Comparison of ENCODE assay signal across 8 mouse cellular contexts in the genomic region with DNA sequence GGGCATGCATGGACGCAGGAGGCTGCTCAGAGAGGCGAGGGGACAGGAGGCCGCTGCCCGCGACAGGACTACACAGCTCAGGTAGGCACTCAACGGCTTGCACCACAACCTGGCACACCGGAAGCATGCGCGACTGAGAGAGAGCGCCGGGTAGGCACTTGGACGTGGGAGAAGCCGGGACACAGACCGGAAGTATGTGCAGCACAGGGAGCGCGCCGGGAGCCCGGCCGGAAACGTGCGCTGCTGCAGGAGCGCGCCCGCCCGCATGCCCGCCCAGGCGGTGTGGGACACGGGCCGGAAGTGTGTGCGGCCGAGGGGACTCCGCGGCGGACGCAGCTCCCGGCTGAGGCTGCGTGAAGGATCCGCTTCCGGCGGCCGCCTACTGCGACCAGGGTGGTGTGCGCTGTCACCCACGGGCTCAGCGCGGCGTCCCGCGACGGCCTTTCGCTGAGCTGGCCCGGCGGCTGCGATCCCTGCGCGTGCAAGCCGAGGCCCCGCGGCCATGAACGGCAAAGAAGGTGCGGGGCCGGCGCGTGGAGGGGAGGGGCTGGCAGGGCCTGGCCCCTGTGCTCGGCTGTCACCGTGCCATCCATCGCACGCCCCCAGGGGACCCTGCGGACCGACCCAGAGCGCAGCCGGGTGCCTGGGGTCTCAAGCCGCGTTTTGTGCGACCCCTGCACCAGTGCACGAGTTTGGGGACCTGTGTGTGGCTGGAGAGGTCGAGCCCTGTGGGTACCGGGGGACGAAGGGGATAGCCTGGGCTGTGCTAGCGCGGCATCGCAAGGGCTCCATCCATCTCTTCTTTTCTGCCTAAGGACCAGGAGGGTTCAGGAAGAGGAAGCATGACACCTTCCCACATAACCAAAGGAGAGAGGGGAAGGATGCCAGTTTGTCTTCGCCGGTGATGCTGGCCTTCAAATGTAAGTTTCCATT. TPM values are rescaled to one million over a fixed set of nuclear protein-coding genes. Genes with fewer than 3 reads are reported as not detected.
DNase-seq lines count a peak whose midpoint lies in the region; ATAC-seq and TF ChIP-seq lines count a peak whose summit lies in the region.

A gene (plus strand): TSS at position 303 of the 933 bp plus-strand sequence.

- TF ChIP-seq CTCF in kidney, postnatal 0 days (IDR thresholded peaks at IDR 0.05; ENCODE audit: low read depth) = no peak

- H3K4me1 ChIP-seq in heart, embryonic 12.5 days (replicated peaks) = 0 out of 2 replicates have a peak, but pooled peaks cover 3% of the 10 kb centered on the region
- no peaks in the 10 kb centered on the region for H3K4me1 ChIP-seq in kidney, postnatal 0 days (replicated peaks; ENCODE audit: insufficient read depth, low read length)
- H3K4me1 ChIP-seq in liver, embryonic 11.5 days (replicated peaks; ENCODE audit: control insufficient read depth, insufficient read depth, low read length) = no peaks in the 10 kb centered on the region; the same call in 1 of the 2 replicates
- no peaks in the 10 kb centered on the region for H3K4me1 ChIP-seq in stomach, embryonic 14.5 days (ENCODE audit: control insufficient read depth, insufficient read depth, low read length)

- 3% methylated on average over 84 of the region's 84 CpGs for WGBS in heart, embryonic 12.5 days
- WGBS in kidney, postnatal 0 days = 3% methylated on average over 83 of the region's 84 CpGs
- 2% methylated on average over 82 of the region's 84 CpGs for WGBS in liver, embryonic 11.5 days
- WGBS in stomach, embryonic 14.5 days = 4% methylated on average over 74 of the region's 84 CpGs

- peak within 1 kb of the TSS; percentile 94 for H3K9ac ChIP-seq in heart, embryonic 12.5 days
- H3K9ac ChIP-seq in kidney, postnatal 0 days (ENCODE audit: low read depth, low read length) = peak within 1 kb of the TSS; percentile 92
- peak within 1 kb of the TSS; percentile 89 for H3K9ac ChIP-seq in liver, embryonic 11.5 days (ENCODE audit: low read depth, low read length)
- peak within 1 kb of the TSS; percentile 93 for H3K9ac ChIP-seq in stomach, embryonic 14.5 days (replicated peaks; ENCODE audit: low read depth, low read length)

- H3K4me3 ChIP-seq in heart, embryonic 12.5 days = peak within 1 kb of the TSS; percentile 75
- H3K4me3 ChIP-seq in kidney, postnatal 0 days (replicated peaks; ENCODE audit: low read depth, low read length) = peak within 1 kb of the TSS; percentile 97
- peak within 1 kb of the TSS; percentile 96 for H3K4me3 ChIP-seq in liver, embryonic 11.5 days (ENCODE audit: low read depth, low read length)
- H3K4me3 ChIP-seq in stomach, embryonic 14.5 days (ENCODE audit: low read depth, low read length) = peak within 1 kb of the TSS; percentile 99

- H3K27ac ChIP-seq in heart, embryonic 12.5 days (ENCODE audit: poor library complexity, severe bottlenecking) = peak within 1 kb of the TSS; percentile 72
- peak within 1 kb of the TSS; percentile 78 for H3K27ac ChIP-seq in kidney, postnatal 0 days
- H3K27ac ChIP-seq in liver, embryonic 11.5 days (ENCODE audit: low read depth, low read length) = peak within 1 kb of the TSS; percentile 70
- peak within 1 kb of the TSS; percentile 76 for H3K27ac ChIP-seq in stomach, embryonic 14.5 days (ENCODE audit: low read length)

- peak; percentile 75 for ATAC-seq in erythroid progenitor cell, adult 5-6 weeks (replicated peaks; ENCODE audit: low FRiP score, poor library complexity, severe bottlenecking)
- ATAC-seq in heart, embryonic 12.5 days (ENCODE audit: insufficient number of reproducible peaks, low FRiP score) = peak; percentile 95
- ATAC-seq in kidney, postnatal 0 days (replicated peaks; ENCODE audit: low FRiP score, low read depth) = peak; percentile 98
- peak; percentile 98 for ATAC-seq in liver, embryonic 11.5 days (replicated peaks; ENCODE audit: low FRiP score)
- ATAC-seq in stomach, embryonic 14.5 days (ENCODE audit: insufficient number of reproducible peaks, insufficient read depth, low FRiP score, low read depth) = peak; percentile 97

- H3K9me3 ChIP-seq in heart, embryonic 12.5 days (replicated peaks) = peaks cover 5% of the 10 kb centered on the region; the same call in 1 of the 2 replicates
- H3K9me3 ChIP-seq in kidney, postnatal 0 days (replicated peaks; ENCODE audit: low read length) = no peaks in the 10 kb centered on the region
- peaks cover 4% of the 10 kb centered on the region; the same call in 1 of the 2 replicates for H3K9me3 ChIP-seq in liver, embryonic 11.5 days (ENCODE audit: control insufficient read depth, low read length)
- H3K9me3 ChIP-seq in stomach, embryonic 14.5 days (ENCODE audit: control insufficient read depth, low read depth, low read length) = no peaks in the 10 kb centered on the region

- H3K27me3 ChIP-seq in heart, embryonic 12.5 days (replicated peaks) = no peaks in the 10 kb centered on the region
- H3K27me3 ChIP-seq in kidney, postnatal 0 days (ENCODE audit: insufficient read depth, low read length) = no peaks in the 10 kb centered on the region
- no peaks in the 10 kb centered on the region for H3K27me3 ChIP-seq in liver, embryonic 11.5 days (replicated peaks; ENCODE audit: control insufficient read depth, insufficient read depth, low read length)
- no peaks in the 10 kb centered on the region for H3K27me3 ChIP-seq in stomach, embryonic 14.5 days (ENCODE audit: control insufficient read depth, insufficient read depth, low read length)

- H3K4me2 ChIP-seq in heart, embryonic 12.5 days = peak within 1 kb of the TSS; percentile 94
- H3K4me2 ChIP-seq in kidney, postnatal 0 days (ENCODE audit: low read length) = peak within 1 kb of the TSS; percentile 92
- peak within 1 kb of the TSS; percentile 89 for H3K4me2 ChIP-seq in liver, embryonic 11.5 days
- peak within 1 kb of the TSS; percentile 71 for H3K4me2 ChIP-seq in stomach, embryonic 14.5 days (replicated peaks; ENCODE audit: low read depth, low read length)

- H3K36me3 ChIP-seq in heart, embryonic 12.5 days = peaks cover 29% of the 10 kb centered on the region
- H3K36me3 ChIP-seq in kidney, postnatal 0 days (ENCODE audit: insufficient read depth, low read length) = 0 out of 2 replicates have a peak, but pooled peaks cover 13% of the 10 kb centered on the region
- peaks cover 15% of the 10 kb centered on the region for H3K36me3 ChIP-seq in liver, embryonic 11.5 days (ENCODE audit: control insufficient read depth, insufficient read depth, low read length)
- H3K36me3 ChIP-seq in stomach, embryonic 14.5 days (ENCODE audit: control insufficient read depth, insufficient read depth, low read length) = peaks cover 12% of the 10 kb centered on the region; the same call in 1 of the 2 replicates

- peak; percentile 90 for DNase-seq in CD4-positive helper T cell, adult 2 months (ENCODE audit: low read depth, low spot score)
- peak; percentile 84 for DNase-seq in brain, embryonic 18.5 days (ENCODE audit: low read depth, low spot score)
- DNase-seq in kidney, postnatal 0 days (ENCODE audit: low spot score) = peak; percentile 95
- DNase-seq in liver, embryonic 11.5 days (ENCODE audit: low spot score) = peak; percentile 90
- DNase-seq in naive thymus-derived CD4-positive, alpha-beta T cell, adult 2 months (ENCODE audit: low read depth) = peak; percentile 83

RNA-seq across cellular contexts. Expression of the gene that starts here (rescaled TPM):
- total RNA-seq in erythroid progenitor cell, adult 5-6 weeks (2015; ENCODE audit: low replicate concordance) = 8.0 and 13.3 TPM in 2 replicates
- 6.7 and 7.0 TPM in 2 replicates for total RNA-seq in erythroid progenitor cell, adult 5-6 weeks (2017; ENCODE audit: low replicate concordance)
- 91.8 and 95.9 TPM in 2 replicates for polyA plus RNA-seq in heart, embryonic 12.5 days (2016; fragmentation: Nextera tagmentation; extraction: Ambion mirVana)
- 91.9 and 97.4 TPM in 2 replicates for polyA plus RNA-seq in kidney, postnatal 0 days (2015; fragmentation: Nextera tagmentation; extraction: Ambion mirVana)
- 113 and 115 TPM in 2 replicates for polyA plus RNA-seq in liver, embryonic 11.5 days (2014; fragmentation: Nextera tagmentation; extraction: Ambion mirVana)
- polyA plus RNA-seq in stomach, embryonic 14.5 days (2014; fragmentation: Nextera tagmentation; extraction: Ambion mirVana) = 128 and 132 TPM in 2 replicates

Comparison
In these comparisons a context has a peak if more than half of its experiments do, and no peak if none do; other contexts are left out.
1. Peak in every context shown above with its lines: DNase-seq, ATAC-seq, H3K4me3 ChIP-seq and H3K27ac ChIP-seq.